Mouse (Mus musculus): ENCODE results near the gene Ube2g1. TPM values are rescaled to one million over a fixed set of nuclear protein-coding genes. Genes with fewer than 3 reads are reported as not detected.

Ube2g1 gene
- polyA plus RNA-seq, 1 experiment from 2014 or later: 83.3 TPM

GRCm38 (mm10) chr11:72576466-72577351 lies 30.4 kb upstream of the Ube2g1 start:
- H3K4me3 ChIP-seq: peak overlapping the region; percentile 19
- peaks cover 9% of the 10 kb centered on the region; the same call in 1 of the 2 replicates for H3K4me1 ChIP-seq
- 0 out of 2 replicates have a peak, but pooled peaks have one; percentile 42 for ATAC-seq (replicated peaks)
- H3K27ac ChIP-seq: peak overlapping the region; percentile 2; the same call in 1 of the 2 replicates
- peak overlapping the region; percentile 54 for H3K4me2 ChIP-seq
- H3K27me3 ChIP-seq (replicated peaks): 0 out of 2 replicates have a peak, but pooled peaks cover 3% of the 10 kb centered on the region
- H3K36me3 ChIP-seq (replicated peaks): no peaks in the 10 kb centered on the region
- 0 out of 2 replicates have a peak overlapping the region, but pooled peaks have one; percentile 10 for H3K9ac ChIP-seq
- WGBS: under 1% methylated on average over 24 of the region's 24 CpGs
- no peaks in the 10 kb centered on the region for H3K9me3 ChIP-seq

- H3K9me3 ChIP-seq: no peaks in the 10 kb centered on the region
- no peak overlapping the region for H3K4me3 ChIP-seq
- 0 out of 2 replicates have a peak, but pooled peaks cover 3% of the 10 kb centered on the region for H3K27me3 ChIP-seq (replicated peaks)
- no peak overlapping the region for H3K27ac ChIP-seq
- no peaks in the 10 kb centered on the region for H3K36me3 ChIP-seq (replicated peaks)
- H3K4me1 ChIP-seq: peaks cover 9% of the 10 kb centered on the region; the same call in 1 of the 2 replicates
- ATAC-seq (replicated peaks): no peak
- WGBS: 77% methylated on average over 4 of the region's 4 CpGs
- H3K4me2 ChIP-seq: no peak overlapping the region
- H3K9ac ChIP-seq: no peak overlapping the region
These were observed 28.6 kb upstream of the Ube2g1 start for GRCm38 (mm10) chr11:72578471-72578870.

- H3K9me3 ChIP-seq: no peaks in the 10 kb centered on the region
- H3K27me3 ChIP-seq (replicated peaks): 0 out of 2 replicates have a peak, but pooled peaks cover 3% of the 10 kb centered on the region
- no peaks in the 10 kb centered on the region; the same call in 1 of the 2 replicates for H3K4me1 ChIP-seq
- H3K27ac ChIP-seq: no peak overlapping the region
- no peak overlapping the region for H3K9ac ChIP-seq
- no peak for ATAC-seq (replicated peaks)
- no peak overlapping the region for H3K4me3 ChIP-seq
- no peaks in the 10 kb centered on the region for H3K36me3 ChIP-seq (replicated peaks)
- H3K4me2 ChIP-seq: no peak overlapping the region
- WGBS: 74% methylated on average over 8 of the region's 8 CpGs
These were observed 25.3 kb upstream of the Ube2g1 start for GRCm38 (mm10) chr11:72581609-72582447.

- no peak overlapping the region for H3K9ac ChIP-seq
- no peaks in the 10 kb centered on the region for H3K36me3 ChIP-seq (replicated peaks)
- H3K27me3 ChIP-seq (replicated peaks): 0 out of 2 replicates have a peak, but pooled peaks cover 3% of the 10 kb centered on the region
- no peaks in the 10 kb centered on the region for H3K4me1 ChIP-seq
- H3K4me2 ChIP-seq: no peak overlapping the region
- no peaks in the 10 kb centered on the region for H3K9me3 ChIP-seq
- H3K4me3 ChIP-seq: no peak overlapping the region
- ATAC-seq (replicated peaks): no peak
- WGBS: 75% methylated on average over 3 of the region's 3 CpGs
- no peak overlapping the region for H3K27ac ChIP-seq
These were observed 24.7 kb upstream of the Ube2g1 start for GRCm38 (mm10) chr11:72582448-72582705.

- Histone ChIP-seq H3K27me3 (replicated peaks) (0 out of 2 replicates have a peak, but pooled peaks cover 3% of the 10 kb centered on the region), H3K4me3 (no peak overlapping the region), H3K36me3 (replicated peaks) (no peaks in the 10 kb centered on the region), H3K4me2 (no peak overlapping the region), H3K27ac (no peak overlapping the region), H3K9me3 (no peaks in the 10 kb centered on the region), H3K4me1 (no peaks in the 10 kb centered on the region), H3K9ac (no peak overlapping the region)
- whole genome bisulfite sequencing: 94% methylated on average over 2 of the region's 2 CpGs
- ATAC-seq (replicated peaks): no peak
These were observed 24.0 kb upstream of the Ube2g1 start for GRCm38 (mm10) chr11:72583092-72583491.

- H3K4me3 ChIP-seq: no peak overlapping the region
- no peaks in the 10 kb centered on the region for H3K9me3 ChIP-seq
- H3K36me3 ChIP-seq (replicated peaks): no peaks in the 10 kb centered on the region
- H3K27me3 ChIP-seq (replicated peaks): no peaks in the 10 kb centered on the region
- H3K27ac ChIP-seq: no peak overlapping the region
- 97% methylated on average over 3 of the region's 3 CpGs for WGBS
- no peak overlapping the region for H3K4me2 ChIP-seq
- no peak for ATAC-seq (replicated peaks)
- no peak overlapping the region for H3K9ac ChIP-seq
- H3K4me1 ChIP-seq: no peaks in the 10 kb centered on the region
These were observed 20.5 kb upstream of the Ube2g1 start for GRCm38 (mm10) chr11:72586570-72586969.

- no peak for ATAC-seq (replicated peaks)
- H3K9me3 ChIP-seq: no peaks in the 10 kb centered on the region
- H3K27me3 ChIP-seq (replicated peaks): no peaks in the 10 kb centered on the region
- 64% methylated on average over 7 of the region's 7 CpGs for WGBS
- H3K36me3 ChIP-seq (replicated peaks): no peaks in the 10 kb centered on the region
- no peak overlapping the region for H3K4me3 ChIP-seq
- no peak overlapping the region for H3K4me2 ChIP-seq
- H3K27ac ChIP-seq: no peak overlapping the region
- no peak overlapping the region for H3K9ac ChIP-seq
- H3K4me1 ChIP-seq: no peaks in the 10 kb centered on the region
These were observed 19.4 kb upstream of the Ube2g1 start for GRCm38 (mm10) chr11:72587537-72588233.

GRCm38 (mm10) chr11:72595010-72595737 lies 11.9 kb upstream of the Ube2g1 start:
- Histone ChIP-seq H3K36me3 (replicated peaks) (no peaks in the 10 kb centered on the region), H3K27ac (no peak overlapping the region), H3K27me3 (replicated peaks) (no peaks in the 10 kb centered on the region), H3K4me3 (no peak overlapping the region), H3K9ac (no peak overlapping the region), H3K4me1 (no peaks in the 10 kb centered on the region), H3K9me3 (no peaks in the 10 kb centered on the region), H3K4me2 (no peak overlapping the region)
- ATAC-seq (replicated peaks): no peak
- 43% methylated on average over 2 of the region's 2 CpGs for WGBS

- Histone ChIP-seq H3K4me1 (no peaks in the 10 kb centered on the region), H3K9me3 (no peaks in the 10 kb centered on the region), H3K36me3 (replicated peaks) (no peaks in the 10 kb centered on the region), H3K9ac (no peak overlapping the region), H3K27me3 (replicated peaks) (no peaks in the 10 kb centered on the region), H3K27ac (no peak overlapping the region), H3K4me2 (no peak overlapping the region), H3K4me3 (no peak overlapping the region)
- 93% methylated on average over 4 of the region's 4 CpGs for WGBS
- ATAC-seq (replicated peaks): no peak
These were observed 9.3 kb upstream of the Ube2g1 start for GRCm38 (mm10) chr11:72597780-72598179.

GRCm38 (mm10) chr11:72607469-72608070 lies 487 bp downstream of the Ube2g1 start:
- ATAC-seq (replicated peaks): peak; percentile 55
- no peaks in the 10 kb centered on the region for H3K27me3 ChIP-seq (replicated peaks)
- WGBS: under 1% methylated on average over 55 of the region's 79 CpGs
- H3K9ac ChIP-seq: peak overlapping the region; percentile 94
- H3K4me2 ChIP-seq: peak overlapping the region; percentile 67
- peaks cover 14% of the 10 kb centered on the region for H3K4me1 ChIP-seq
- H3K9me3 ChIP-seq: no peaks in the 10 kb centered on the region
- peak overlapping the region; percentile 98 for H3K4me3 ChIP-seq
- H3K27ac ChIP-seq: peak overlapping the region; percentile 98
- H3K36me3 ChIP-seq (replicated peaks): no peaks in the 10 kb centered on the region

GRCm38 (mm10) chr11:72608071-72608679 lies 1.1 kb downstream of the Ube2g1 start:
- H3K9me3 ChIP-seq: no peaks in the 10 kb centered on the region
- H3K4me2 ChIP-seq: peak overlapping the region; percentile 67
- ATAC-seq (replicated peaks): peak; percentile 93
- under 1% methylated on average over 45 of the region's 55 CpGs for WGBS
- peak overlapping the region; percentile 94 for H3K9ac ChIP-seq
- H3K36me3 ChIP-seq (replicated peaks): no peaks in the 10 kb centered on the region
- H3K27ac ChIP-seq: peak overlapping the region; percentile 98
- H3K27me3 ChIP-seq (replicated peaks): no peaks in the 10 kb centered on the region
- peaks cover 14% of the 10 kb centered on the region for H3K4me1 ChIP-seq
- peak overlapping the region; percentile 98 for H3K4me3 ChIP-seq

All from midbrain, embryonic 15.5 days (tissue).